Mouse (Mus musculus) hindbrain, embryonic 10.5 days (tissue): Measurements from ENCODE around the gene Mkks. TPM values are rescaled to one million over a fixed set of nuclear protein-coding genes. Genes with fewer than 3 reads are reported as not detected.
"Not testable (repeated sequence)": the region's sequence is repeated elsewhere in the genome, so short reads cannot be mapped to it uniquely, and the experiment has no call there.

Source experiments
- DNase-seq: peaks from one replicate; pipeline ENCODE4 v3.0.0-alpha.2; 2017; ENCODE audit warnings: low spot score
- H3K27ac ChIP-seq: fragments of 300-500 bp; sonication (generic); 2 replicates; pipeline ENCODE4 v1.5.1; 2016; ENCODE audit warnings: mild to moderate bottlenecking, moderate library complexity
- H3K27me3 ChIP-seq: fragments of 300-500 bp; sonication (generic); 2 replicates; pipeline ENCODE4 v1.6.1; 2016; ENCODE audit warnings: mild to moderate bottlenecking; ENCODE audit not compliant: poor library complexity, insufficient read depth, severe bottlenecking
- H3K36me3 ChIP-seq: fragments of 300-500 bp; sonication (generic); 2 replicates; pipeline ENCODE4 v1.6.1; 2016; ENCODE audit warnings: mild to moderate bottlenecking, moderate library complexity
- H3K4me1 ChIP-seq: fragments of 300-500 bp; sonication (generic); replicated peaks from 2 replicates; pipeline ENCODE4 v1.6.1; 2016; ENCODE audit warnings: mild to moderate bottlenecking
- H3K4me3 ChIP-seq: fragments of 300-500 bp; sonication (generic); 2 replicates; pipeline ENCODE4 v1.5.1; 2016; ENCODE audit warnings: mild to moderate bottlenecking, moderate library complexity
- H3K9me3 ChIP-seq: fragments of 300-500 bp; sonication (generic); 2 replicates; pipeline ENCODE4 v1.6.1; 2016; ENCODE audit warnings: mild to moderate bottlenecking, moderate library complexity
- WGBS: fragments of 180-500 bp; shearing (Covaris S2); methylation state at CpG from one replicate; pipeline ENCODE4 v1.1.7; 2016; 5-methylcytosine and 5-hydroxymethylcytosine counted together
- polyA plus RNA-seq: library from polyadenylated mRNA; unstranded; fragments of >200 nt; fragmentation: Nextera tagmentation; extraction: Ambion mirVana; gene quantifications from 2 replicates; pipeline ENCODE4 v1.2.1, GENCODE M21; 2016

The Mkks gene
- polyA plus RNA-seq, 1 experiment from 2014 or later: 13.2 TPM

GRCm38 (mm10) chr2:136894494-136894893 is 3.3 kb upstream of the Mkks start:
- no peak overlapping the region for H3K27ac ChIP-seq
- H3K4me1 ChIP-seq: peaks cover 21% of the 10 kb centered on the region
- 82% methylated on average over 2 of the region's 2 CpGs for WGBS
- H3K4me3 ChIP-seq: no peak overlapping the region
- no peaks in the 10 kb centered on the region for H3K9me3 ChIP-seq
- no peaks in the 10 kb centered on the region for H3K36me3 ChIP-seq
- H3K27me3 ChIP-seq: no peaks in the 10 kb centered on the region
- no peak for DNase-seq

DNA sequence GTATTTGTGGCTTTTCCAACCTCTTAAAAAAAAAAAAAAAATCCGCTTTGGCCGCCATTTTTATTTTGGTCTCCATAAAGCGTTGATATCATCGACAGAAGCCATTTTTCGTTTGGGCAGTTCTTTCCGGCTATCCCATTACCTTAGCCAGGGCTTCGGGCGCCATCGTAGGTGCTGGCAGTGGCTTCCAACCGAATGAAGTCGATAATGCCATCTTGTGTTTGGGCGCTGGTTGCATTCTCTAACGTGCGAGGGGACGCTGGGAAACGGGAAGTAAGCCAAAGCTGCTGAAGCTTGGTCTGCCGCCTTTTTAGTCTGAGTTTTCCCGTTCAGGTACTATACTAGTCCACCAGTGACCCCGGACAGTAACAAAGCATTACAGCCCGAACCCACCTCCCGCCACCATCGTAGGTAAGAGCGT is 772 bp upstream of the Mkks start:
- 0% methylated on average over 23 of the region's 23 CpGs for WGBS
- Histone ChIP-seq H3K27me3 (no peaks in the 10 kb centered on the region), H3K4me3 (peak overlapping the region; percentile 78), H3K9me3 (no peaks in the 10 kb centered on the region), H3K36me3 (no peaks in the 10 kb centered on the region), H3K27ac (peak overlapping the region; percentile 94), H3K4me1 (peaks cover 21% of the 10 kb centered on the region)
- DNase-seq: peak; percentile 93

GRCm38 (mm10) chr2:136890716-136891067 is 497 bp downstream of the Mkks start:
- WGBS: 7% methylated on average over 15 of the region's 15 CpGs
- H3K27me3 ChIP-seq, H3K9me3 ChIP-seq, DNase-seq, H3K36me3 ChIP-seq: not testable (repeated sequence)
- H3K27ac ChIP-seq: peak overlapping the region; percentile 94
- peak overlapping the region; percentile 78 for H3K4me3 ChIP-seq
- H3K4me1 ChIP-seq: peaks cover 21% of the 10 kb centered on the region

GRCm38 (mm10) chr2:136886846-136887245 is 4.3 kb downstream of the Mkks start:
- Histone ChIP-seq H3K4me1 (0 out of 2 replicates have a peak, but pooled peaks cover 6% of the 10 kb centered on the region), H3K36me3 (peaks cover 35% of the 10 kb centered on the region), H3K9me3 (no peaks in the 10 kb centered on the region), H3K27ac (no peak overlapping the region), H3K27me3 (no peaks in the 10 kb centered on the region), H3K4me3 (no peak overlapping the region)
- DNase-seq: no peak
- WGBS: 79% methylated on average over 4 of the region's 4 CpGs

DNA sequence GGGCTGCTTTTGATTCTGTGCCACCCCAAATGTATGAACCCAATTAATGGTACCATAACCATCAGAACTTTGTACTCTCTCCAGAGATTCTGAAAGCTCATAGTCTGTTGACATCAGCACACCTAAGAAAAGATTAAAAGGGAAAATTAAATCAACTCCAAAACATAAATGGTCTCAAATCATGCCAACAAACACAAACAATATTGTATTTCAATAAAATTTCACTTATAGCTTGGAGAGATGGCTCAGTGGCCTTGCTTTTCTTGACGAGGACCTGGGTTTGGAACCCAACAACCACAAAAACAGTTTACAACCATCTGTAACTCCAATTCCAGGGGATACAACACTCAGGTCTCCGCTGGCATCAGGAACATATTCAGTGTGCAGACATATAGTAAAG is 5.6 kb downstream of the Mkks start, which contains the start of gene AL731706.2:
TSS of gene AL731706.2 (minus strand) at position 101 of the 400 bp plus-strand sequence.
- H3K4me3 ChIP-seq: no peak within 1 kb of the TSS
- WGBS: 91% methylated on average over 2 of the region's 2 CpGs
- H3K27me3 ChIP-seq: no peaks in the 10 kb centered on the region
- H3K4me1 ChIP-seq: 0 out of 2 replicates have a peak, but pooled peaks cover 6% of the 10 kb centered on the region
- DNase-seq: no peak
- H3K9me3 ChIP-seq: no peaks in the 10 kb centered on the region
- peaks cover 47% of the 10 kb centered on the region for H3K36me3 ChIP-seq
- no peak within 1 kb of the TSS for H3K27ac ChIP-seq

- Histone ChIP-seq H3K4me1 (peaks cover 27% of the 10 kb centered on the region), H3K27ac (peak overlapping the region; percentile 82), H3K27me3 (no peaks in the 10 kb centered on the region), H3K36me3 (no peaks in the 10 kb centered on the region), H3K4me3 (no peak overlapping the region), H3K9me3 (no peaks in the 10 kb centered on the region)
- 22% methylated on average over 5 of the region's 5 CpGs for WGBS
- peak; percentile 35 for DNase-seq
Observed at GRCm38 (mm10) chr2:136854543-136855388, 36.4 kb downstream of the Mkks start.

DNA sequence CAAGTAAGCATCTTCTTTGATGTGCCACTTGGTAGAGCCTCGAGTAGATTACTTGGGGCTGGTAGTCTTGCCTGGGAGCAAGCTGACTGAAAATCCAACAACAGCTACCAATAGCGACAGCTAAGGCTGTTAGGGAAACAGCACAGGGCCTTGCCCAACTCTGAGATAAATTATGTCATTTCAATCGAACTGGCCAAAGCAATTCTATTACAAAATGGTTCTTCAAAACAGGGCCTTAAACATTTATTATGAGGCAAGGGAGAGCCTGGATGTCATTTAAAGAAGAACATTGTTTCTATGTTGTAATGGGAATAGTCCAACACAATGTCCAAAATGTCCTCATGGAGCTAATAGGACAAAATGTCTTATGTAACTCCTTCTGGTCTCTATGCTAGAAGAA is 40.8 kb downstream of the Mkks start:
- Histone ChIP-seq H3K27ac (no peak overlapping the region), H3K4me3 (no peak overlapping the region), H3K36me3 (no peaks in the 10 kb centered on the region), H3K4me1 (peaks cover 22% of the 10 kb centered on the region), H3K27me3 (no peaks in the 10 kb centered on the region), H3K9me3 (no peaks in the 10 kb centered on the region)
- no peak for DNase-seq
- 80% methylated on average over 3 of the region's 3 CpGs for WGBS

DNA sequence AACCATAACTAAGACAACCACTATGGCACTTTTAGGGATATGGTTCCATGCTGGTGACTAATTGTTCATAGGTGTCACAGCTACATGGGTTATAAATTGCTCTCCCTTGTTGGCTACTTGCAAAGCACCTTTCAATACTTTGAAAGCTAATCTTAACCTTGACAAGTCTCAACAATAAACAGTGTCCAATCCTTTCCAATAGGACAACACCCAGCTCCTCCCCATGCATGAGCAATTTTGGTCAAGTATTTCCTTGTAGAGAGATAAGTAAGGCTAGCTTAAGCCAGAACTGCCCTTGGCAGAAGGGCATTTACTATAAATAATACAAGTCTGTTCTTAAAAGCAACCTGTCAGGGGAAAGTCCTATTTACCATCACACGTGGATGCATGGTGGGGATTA is 53.2 kb downstream of the Mkks start:
- no peaks in the 10 kb centered on the region for H3K36me3 ChIP-seq
- no peaks in the 10 kb centered on the region for H3K27me3 ChIP-seq
- H3K27ac ChIP-seq: no peak overlapping the region
- H3K4me1 ChIP-seq: no peaks in the 10 kb centered on the region
- 69% methylated on average over 1 of the region's 1 CpGs for WGBS
- H3K4me3 ChIP-seq: no peak overlapping the region
- no peak for DNase-seq
- no peaks in the 10 kb centered on the region for H3K9me3 ChIP-seq

- Histone ChIP-seq H3K36me3 (no peaks in the 10 kb centered on the region), H3K27ac (no peak overlapping the region), H3K27me3 (no peaks in the 10 kb centered on the region), H3K4me1 (no peaks in the 10 kb centered on the region), H3K4me3 (no peak overlapping the region), H3K9me3 (no peaks in the 10 kb centered on the region)
- 67% methylated on average over 3 of the region's 3 CpGs for WGBS
- DNase-seq: no peak
Observed at GRCm38 (mm10) chr2:136835882-136836281, 55.3 kb downstream of the Mkks start.

DNA sequence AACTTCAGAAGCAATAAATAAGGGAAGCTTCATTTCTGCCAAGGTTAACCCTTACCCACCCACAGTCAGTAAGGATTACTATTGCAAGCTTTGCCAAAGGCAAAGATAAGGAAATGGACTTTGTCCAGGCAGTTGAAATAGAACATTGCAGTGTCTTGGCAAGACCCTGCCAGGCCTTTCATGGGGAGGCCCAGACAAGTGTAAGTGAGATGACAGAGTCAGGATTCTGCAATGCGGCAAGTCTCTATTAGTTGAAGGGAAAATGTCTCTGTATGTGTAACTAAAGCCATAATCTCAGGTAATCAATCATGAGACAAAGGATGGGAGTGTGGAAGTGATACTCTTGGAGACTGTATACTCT is 56.5 kb downstream of the Mkks start:
- WGBS: 94% methylated on average over 1 of the region's 1 CpGs
- H3K9me3 ChIP-seq: no peaks in the 10 kb centered on the region
- no peak for DNase-seq

DNA sequence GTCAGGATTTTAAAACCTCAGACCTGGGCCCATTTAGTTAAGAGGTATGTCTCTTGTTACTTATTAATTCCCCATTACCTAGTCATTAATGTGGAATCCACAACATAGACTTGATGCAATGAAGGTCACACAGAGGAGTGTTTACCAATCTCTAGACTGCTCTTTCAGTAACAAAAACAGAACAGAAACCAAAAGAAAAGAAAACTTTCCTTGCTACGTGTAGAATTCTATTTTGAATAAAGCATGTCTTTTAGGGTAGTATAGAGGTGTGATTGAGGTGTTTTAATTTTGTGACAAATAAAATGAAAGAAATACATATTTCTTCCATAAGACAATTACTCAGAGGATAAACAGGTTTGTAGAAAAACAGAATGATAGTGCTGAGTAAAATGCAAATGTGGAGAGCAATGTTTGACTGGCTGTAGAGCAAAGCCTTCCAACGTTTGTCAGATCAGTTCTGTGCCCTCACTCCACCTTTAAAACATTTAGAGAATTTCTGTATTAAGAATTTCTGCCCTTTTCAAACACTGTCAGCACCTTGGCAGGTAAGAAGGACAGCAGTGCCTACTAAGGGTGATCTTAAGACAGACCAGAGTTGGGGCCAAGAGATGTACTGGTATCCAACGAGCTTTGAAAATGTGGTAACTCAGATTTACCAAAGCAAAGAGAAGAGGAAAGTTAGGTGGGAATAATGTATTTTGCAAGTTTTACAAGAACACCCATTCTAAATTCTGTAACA is 57.0 kb downstream of the Mkks start:
- WGBS: 77% methylated on average over 3 of the region's 3 CpGs
- Histone ChIP-seq H3K36me3 (no peaks in the 10 kb centered on the region), H3K4me1 (no peaks in the 10 kb centered on the region), H3K27me3 (no peaks in the 10 kb centered on the region), H3K4me3 (no peak overlapping the region), H3K27ac (no peak overlapping the region), H3K9me3 (no peaks in the 10 kb centered on the region)
- no peak for DNase-seq

More for the DNA sequence above, 56.5 kb downstream of the Mkks start:
- no peaks in the 10 kb centered on the region for H3K4me1 ChIP-seq
- H3K4me3 ChIP-seq: no peak overlapping the region
- no peaks in the 10 kb centered on the region for H3K27me3 ChIP-seq
- no peak overlapping the region for H3K27ac ChIP-seq
- no peaks in the 10 kb centered on the region for H3K36me3 ChIP-seq

DNA sequence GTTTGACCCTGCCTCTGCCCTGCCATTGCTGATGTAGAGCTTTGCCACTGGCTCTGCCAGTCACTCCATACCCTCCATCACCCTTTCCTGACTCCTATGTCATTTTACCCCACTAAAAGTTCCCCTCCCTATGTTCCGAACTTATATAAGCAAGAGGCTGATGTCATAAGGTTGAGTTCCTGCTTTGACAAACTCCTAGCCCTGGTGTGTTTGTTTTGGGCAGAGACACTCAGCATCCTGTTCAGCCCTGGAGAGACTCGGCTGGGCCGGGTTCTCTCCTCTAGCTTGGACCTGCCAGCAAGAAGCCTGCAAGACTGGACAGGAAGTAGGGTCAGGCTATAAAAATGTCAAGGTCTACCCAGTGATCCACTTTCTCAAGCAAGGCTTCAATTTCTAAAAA is 58.3 kb downstream of the Mkks start:
- peak; percentile 11 for DNase-seq

GRCm38 (mm10) chr2:136827612-136828011 is 63.6 kb downstream of the Mkks start:
- Histone ChIP-seq H3K36me3 (no peaks in the 10 kb centered on the region), H3K4me1 (peaks cover 6% of the 10 kb centered on the region; the same call in 1 of the 2 replicates), H3K4me3 (no peak overlapping the region), H3K27ac (no peak overlapping the region), H3K9me3 (no peaks in the 10 kb centered on the region), H3K27me3 (no peaks in the 10 kb centered on the region)
- 88% methylated on average over 4 of the region's 4 CpGs for WGBS
- no peak for DNase-seq

More for the DNA sequence above, 58.3 kb downstream of the Mkks start:
- Histone ChIP-seq H3K27me3 (no peaks in the 10 kb centered on the region), H3K27ac (no peak overlapping the region), H3K4me1 (no peaks in the 10 kb centered on the region), H3K36me3 (no peaks in the 10 kb centered on the region), H3K4me3 (no peak overlapping the region), H3K9me3 (no peaks in the 10 kb centered on the region)
- 63% methylated on average over 3 of the region's 3 CpGs for WGBS
